Mouse (Mus musculus) brain, embryonic 14.5 days (tissue): ENCODE measurements at regions not wholly inside any gene's neighbourhood (a gene's known extent, or its start where the extent isn't known, plus 50 kb on each side); places are given as distances from the start of the nearest gene placed in this dataset.
"Not testable (repeated sequence)": the region's sequence is repeated elsewhere in the genome, so short reads cannot be mapped to it uniquely, and the experiment has no call there.

Source experiments
- DNase-seq: peaks from one replicate; pipeline ENCODE4 v3.0.0-alpha.2; 2011; ENCODE audit warnings: low read depth
- CTCF ChIP-seq: fragments of 200-500 bp; IDR thresholded peaks from 2 replicates; pipeline ENCODE4 v1.5.1; 2012; ENCODE audit warnings: inconsistent platforms, mild to moderate bottlenecking, moderate library complexity, borderline replicate concordance; ENCODE audit not compliant: insufficient read depth, insufficient read length; ENCODE audit errors: extremely low read depth
- POLR2A ChIP-seq: fragments of 200-500 bp; IDR thresholded peaks from 2 replicates; pipeline ENCODE4 v1.6.1; 2012; ENCODE audit warnings: mild to moderate bottlenecking, inconsistent platforms, borderline replicate concordance; ENCODE audit not compliant: poor library complexity, insufficient read depth, insufficient read length, severe bottlenecking; ENCODE audit errors: extremely low read depth

GRCm38 (mm10) chr17:4871267-4871666, 122.9 kb upstream of the Arid1b start:
- TF ChIP-seq CTCF (no peak), POLR2A (no peak)

GRCm38 (mm10) chr17:4874459-4874858, 119.7 kb upstream of the Arid1b start:
- TF ChIP-seq POLR2A (no peak), CTCF (no peak)
- no peak for DNase-seq

More at GRCm38 (mm10) chr17:4871267-4871666, 122.9 kb upstream of the Arid1b start:
- DNase-seq, result no peak

DNA sequence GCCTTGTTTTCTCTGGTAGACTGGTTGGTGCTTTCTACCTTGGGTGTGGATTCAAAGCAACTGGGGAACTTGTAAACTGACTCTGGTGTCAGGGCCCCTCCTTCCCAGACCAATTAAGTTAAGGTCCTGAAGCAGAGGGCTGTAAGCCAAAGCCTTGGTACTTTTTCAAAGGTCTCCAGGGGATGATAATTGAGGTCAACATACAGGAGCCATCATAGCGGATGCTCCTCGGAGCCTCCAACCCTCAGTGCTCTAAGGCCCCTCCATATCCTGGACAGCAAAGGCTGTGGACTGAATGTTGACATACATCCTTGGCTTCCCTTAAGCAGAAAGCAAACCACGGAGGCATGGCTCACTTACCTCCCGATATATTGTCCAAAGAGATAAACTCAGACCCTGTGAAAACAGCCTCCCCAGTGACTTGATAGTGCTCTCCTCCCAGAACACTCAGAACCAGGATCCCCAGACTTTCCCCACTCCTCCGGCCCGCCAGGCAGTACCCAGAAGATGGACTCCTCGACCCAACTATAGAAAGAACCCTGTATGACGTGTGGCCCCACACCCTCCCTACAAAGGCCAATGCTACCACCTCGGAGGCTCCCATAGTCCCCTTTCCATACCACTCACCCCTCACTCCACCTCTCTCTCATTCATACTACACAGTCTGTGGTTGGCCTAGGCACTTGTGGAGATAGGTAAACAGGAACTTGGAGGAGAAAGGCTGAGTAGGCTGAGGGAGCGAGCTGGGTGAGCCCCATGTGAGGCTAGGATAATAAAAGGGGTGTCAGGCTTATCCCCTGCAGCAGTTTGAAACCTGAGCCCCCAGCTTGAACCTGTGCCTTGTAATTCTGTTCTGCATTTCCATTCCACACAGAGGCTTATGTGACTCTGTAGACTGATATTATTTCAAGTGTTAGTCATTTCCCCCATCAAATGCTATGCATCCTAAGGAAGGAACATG, 118.8 kb upstream of the Arid1b start:
- no peak for TF ChIP-seq POLR2A
- no peak for TF ChIP-seq CTCF
- no peak for DNase-seq

- no peak for DNase-seq
- TF ChIP-seq POLR2A (no peak), CTCF (no peak)
These were observed 117.7 kb upstream of the Arid1b start for GRCm38 (mm10) chr17:4876431-4876830.

DNA sequence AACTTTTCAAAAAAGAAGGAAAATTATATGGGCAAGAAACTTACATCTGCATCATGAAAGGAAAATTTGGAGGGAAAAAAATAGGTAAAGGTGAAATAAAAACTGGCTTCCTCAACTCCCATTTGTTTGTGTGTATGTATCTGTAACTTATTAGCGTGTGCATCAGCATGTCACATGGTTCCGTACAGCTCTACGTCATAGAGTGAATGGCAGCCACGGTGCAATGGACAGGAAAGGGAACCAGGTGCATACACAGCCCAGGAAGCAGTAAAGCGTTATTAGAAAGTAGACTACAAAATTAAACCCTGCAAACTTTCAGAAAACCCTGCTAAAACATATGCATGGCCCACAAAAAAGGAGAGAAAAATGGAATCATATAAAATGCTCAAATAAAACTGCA, 112.7 kb upstream of the Arid1b start:
- no peak for DNase-seq
- no peak for TF ChIP-seq CTCF
- no peak for TF ChIP-seq POLR2A

DNA sequence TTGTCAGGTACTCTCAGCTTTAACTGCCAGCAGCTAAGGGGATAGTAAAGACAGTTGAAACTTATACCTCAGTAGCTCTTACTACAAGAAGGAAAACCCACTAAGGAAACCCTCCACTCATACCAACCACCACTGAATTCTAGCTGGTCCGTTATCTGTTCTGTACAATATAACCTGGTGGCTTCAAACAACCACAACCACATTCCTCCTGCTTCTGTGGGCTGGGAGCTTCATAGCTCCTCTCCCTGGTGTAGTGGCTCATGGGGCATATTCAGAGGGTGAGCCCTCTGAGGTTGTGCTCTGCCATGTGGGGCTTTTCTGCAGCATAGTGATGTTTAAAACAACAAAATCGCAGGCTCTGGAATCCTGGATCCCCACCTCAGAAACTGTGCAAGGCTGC, 110.0 kb upstream of the Arid1b start:
- DNase-seq, result no peak
- TF ChIP-seq CTCF (no peak), POLR2A (no peak)

GRCm38 (mm10) chr17:4884761-4885160, 109.4 kb upstream of the Arid1b start:
- DNase-seq, result no peak

GRCm38 (mm10) chr17:4887331-4887730, 106.8 kb upstream of the Arid1b start:
- DNase-seq, result not testable (repeated sequence)

More at GRCm38 (mm10) chr17:4884761-4885160, 109.4 kb upstream of the Arid1b start:
- TF ChIP-seq CTCF (peak; percentile 33; the same call in 1 of the 2 replicates), POLR2A (no peak)

DNA sequence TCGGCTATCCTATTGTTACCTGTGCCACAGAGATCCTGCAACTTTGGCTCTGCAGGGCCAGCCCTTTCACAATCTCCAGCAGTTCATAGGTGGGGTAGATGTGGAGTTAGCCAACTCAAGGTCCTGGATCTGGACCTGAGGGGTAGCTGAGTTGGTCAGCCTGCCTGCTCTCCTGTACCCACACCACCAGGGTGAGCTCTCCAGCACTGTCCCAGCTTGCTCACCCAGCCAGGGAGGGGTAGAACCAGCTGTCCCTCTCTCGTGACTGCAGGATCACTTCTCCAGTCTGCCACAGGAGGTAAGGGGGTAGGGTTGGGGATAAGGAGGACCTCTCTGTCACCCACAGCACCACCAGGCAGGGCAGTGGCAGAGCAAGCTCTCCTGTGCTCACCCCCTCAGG, 104.6 kb upstream of the Arid1b start:
- DNase-seq, result no peak

DNA sequence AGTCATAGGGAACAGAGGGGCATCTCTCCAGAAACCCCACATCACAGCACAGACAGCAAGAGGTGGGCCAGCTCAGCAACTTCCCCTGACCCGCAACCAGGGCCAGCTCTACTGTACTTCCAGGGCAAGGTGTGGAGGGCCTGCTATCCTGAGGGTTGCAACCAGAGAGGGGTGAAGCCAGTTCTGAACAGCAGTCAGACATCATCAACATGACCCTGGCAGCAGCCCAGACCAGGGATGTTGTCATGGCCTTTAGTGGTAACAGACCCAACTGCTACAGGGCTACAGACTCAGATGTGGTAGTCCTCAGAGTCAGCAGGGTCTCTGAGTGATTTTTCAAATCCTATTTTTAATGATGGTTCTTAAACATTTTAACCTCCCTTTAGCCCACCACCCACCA, 104.0 kb upstream of the Arid1b start:
- TF ChIP-seq POLR2A (no peak), CTCF (no peak)
- DNase-seq, result no peak

More for the DNA sequence above, 104.6 kb upstream of the Arid1b start:
- TF ChIP-seq POLR2A (no peak), CTCF (no peak)

DNA sequence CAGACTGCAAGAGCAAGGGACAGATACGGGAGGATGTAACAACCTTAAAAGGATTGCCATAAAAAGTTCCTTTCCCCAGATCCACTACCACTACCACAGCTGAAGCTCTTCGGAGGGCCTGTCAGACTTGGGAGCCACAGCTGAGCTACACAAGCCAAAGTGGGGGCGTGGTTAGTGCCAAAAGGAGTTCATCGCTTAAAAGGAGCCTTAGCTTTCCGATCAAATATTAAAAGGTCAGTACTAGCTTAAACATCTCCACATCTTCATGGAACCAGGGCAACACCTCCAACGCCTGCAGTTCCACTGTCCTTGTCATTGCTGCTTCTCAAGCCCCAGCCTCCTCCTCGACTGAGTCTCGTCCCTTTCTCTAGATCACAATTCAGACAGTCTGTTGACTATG, 102.6 kb upstream of the Arid1b start:
- TF ChIP-seq CTCF (no peak), POLR2A (no peak)
- no peak for DNase-seq

- DNase-seq, result not testable (repeated sequence)
These were observed 99.3 kb upstream of the Arid1b start for GRCm38 (mm10) chr17:4894756-4895330.
